ENCODE assay signal across 8 mouse cellular contexts in genomic region chr3:141819331-141819941, GRCm38 (mm10).
DNase-seq lines count a peak whose midpoint lies in the region; ATAC-seq and TF ChIP-seq lines count a peak whose summit lies in the region.

No protein-coding gene starts in this region.

- no peak overlapping the region for H3K4me3 ChIP-seq in cerebellum, adult 2 months (replicated peaks; ENCODE audit: insufficient read depth, low read depth, low read length)
- H3K4me3 ChIP-seq in hindbrain, embryonic 10.5 days: peak overlapping the region; percentile 36
- no peak overlapping the region for H3K4me3 ChIP-seq in neural tube, embryonic 13.5 days

- intact Hi-C loops in gastrocnemius, postnatal 36 days (cut with DNase I): no loop called here

- peak; percentile 96 for ATAC-seq in neural tube, embryonic 13.5 days (ENCODE audit: low read depth)

- peak overlapping the region; percentile 17; the same call in 1 of the 2 replicates for H3K9ac ChIP-seq in neural tube, embryonic 13.5 days

- H3K4me2 ChIP-seq in neural tube, embryonic 13.5 days: peak overlapping the region; percentile 40

- no peaks in the 10 kb centered on the region; the same call in 1 of the 2 replicates for H3K36me3 ChIP-seq in hindbrain, embryonic 10.5 days
- H3K36me3 ChIP-seq in neural tube, embryonic 13.5 days: no peaks in the 10 kb centered on the region; the same call in 1 of the 2 replicates

- 0 out of 2 replicates have a peak, but pooled peaks cover 7% of the 10 kb centered on the region for H3K4me1 ChIP-seq in cerebellum, adult 2 months (ENCODE audit: control insufficient read depth, insufficient read depth, low read length)
- H3K4me1 ChIP-seq in hindbrain, embryonic 10.5 days (replicated peaks): peaks cover 46% of the 10 kb centered on the region
- H3K4me1 ChIP-seq in neural tube, embryonic 13.5 days (replicated peaks): peaks cover 20% of the 10 kb centered on the region

- TF ChIP-seq POLR2A in cerebellum, adult 2 months (IDR thresholded peaks at IDR 0.05; ENCODE audit: borderline replicate concordance, insufficient read depth, low read length): no peak

- H3K9me3 ChIP-seq in hindbrain, embryonic 10.5 days: no peaks in the 10 kb centered on the region
- no peaks in the 10 kb centered on the region for H3K9me3 ChIP-seq in neural tube, embryonic 13.5 days

- H3K27me3 ChIP-seq in cerebellum, adult 2 months (ENCODE audit: control insufficient read depth, insufficient read depth, low read length): no peaks in the 10 kb centered on the region
- no peaks in the 10 kb centered on the region for H3K27me3 ChIP-seq in hindbrain, embryonic 10.5 days (ENCODE audit: insufficient read depth, poor library complexity, severe bottlenecking)
- H3K27me3 ChIP-seq in neural tube, embryonic 13.5 days: no peaks in the 10 kb centered on the region

- DNase-seq in cerebellum, adult 11 months: peak; percentile 12
- DNase-seq in cerebellum, adult 8-10 months: no peak
- DNase-seq in cerebellum, adult 2 months: peak; percentile 28 to 30
- peak; percentile 91 for DNase-seq in hindbrain, embryonic 10.5 days (ENCODE audit: low spot score)
- peak; percentile 15 to 34 for DNase-seq in left cerebral cortex, adult 18-20 months (ENCODE audit: low spot score in 2 of 2)
- DNase-seq in gastrocnemius, postnatal 36 days: no peak
- no peak for DNase-seq in thymus, postnatal 10 days (ENCODE audit: low spot score in 2 of 2)

- no peak overlapping the region for H3K27ac ChIP-seq in cerebellum, adult 2 months (ENCODE audit: insufficient read depth, low read length)
- peak overlapping the region; percentile 86 for H3K27ac ChIP-seq in hindbrain, embryonic 10.5 days
- peak overlapping the region; percentile 2 for H3K27ac ChIP-seq in neural tube, embryonic 13.5 days (replicated peaks)

- WGBS in cerebellum, adult 2 months: 41% methylated on average over 13 of the region's 13 CpGs
- 4% methylated on average over 13 of the region's 13 CpGs for WGBS in hindbrain, embryonic 10.5 days
- WGBS in neural tube, embryonic 13.5 days: 6% methylated on average over 13 of the region's 13 CpGs

- TF ChIP-seq CTCF in cerebellum, adult 2 months (IDR thresholded peaks at IDR 0.05; ENCODE audit: borderline replicate concordance, insufficient read depth, low read depth, low read length): no peak

Comparison
In these comparisons a context has a peak if more than half of its experiments do, and no peak if none do; other contexts are left out.
1. DNase-seq: peak in cerebellum, adult 11 months (single experiment), cerebellum, adult 2 months (2 of 2), hindbrain, embryonic 10.5 days (single experiment) and left cerebral cortex, adult 18-20 months (2 of 2); none in cerebellum, adult 8-10 months (single experiment), gastrocnemius, postnatal 36 days (0 of 2) and thymus, postnatal 10 days (0 of 2).